Mouse (Mus musculus): ENCODE data around the gene Mtnr1b. TPM values are rescaled to one million over a fixed set of nuclear protein-coding genes. Genes with fewer than 3 reads are reported as not detected.

The Mtnr1b gene
- total RNA-seq, 4 experiments from 2014 or later = not detected

DNA sequence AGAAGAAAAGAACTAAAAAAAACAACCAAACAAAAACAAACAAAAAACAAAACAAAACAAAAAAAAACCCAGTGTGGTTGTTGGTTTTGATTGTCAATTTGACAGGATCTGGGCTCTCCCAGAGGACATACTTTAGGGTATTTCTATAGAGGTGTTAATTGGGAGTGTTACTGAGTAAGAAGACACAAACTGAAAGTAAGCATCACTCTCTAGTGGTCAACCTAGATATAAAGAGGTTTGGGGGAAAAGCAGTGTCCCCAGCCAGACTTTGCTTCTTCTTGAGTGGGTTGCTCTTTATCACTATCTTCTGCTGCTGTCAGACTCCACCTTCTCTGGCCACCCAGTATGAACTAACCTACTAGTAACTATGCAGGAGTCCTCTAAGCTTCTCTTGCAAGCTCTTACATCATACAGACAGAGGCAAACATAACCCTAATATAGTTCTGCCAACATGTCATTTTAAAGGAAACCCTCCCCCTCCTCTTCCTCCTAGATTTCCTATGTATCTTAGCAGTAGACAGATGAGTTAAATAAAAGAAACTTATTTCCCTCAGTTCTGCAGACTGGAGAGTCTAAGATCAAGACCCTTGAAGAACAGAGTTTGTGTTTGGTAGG, 71.8 kb downstream of the Mtnr1b start:
- no peak for DNase-seq (ENCODE audit: low spot score in 2 of 2)

DNA sequence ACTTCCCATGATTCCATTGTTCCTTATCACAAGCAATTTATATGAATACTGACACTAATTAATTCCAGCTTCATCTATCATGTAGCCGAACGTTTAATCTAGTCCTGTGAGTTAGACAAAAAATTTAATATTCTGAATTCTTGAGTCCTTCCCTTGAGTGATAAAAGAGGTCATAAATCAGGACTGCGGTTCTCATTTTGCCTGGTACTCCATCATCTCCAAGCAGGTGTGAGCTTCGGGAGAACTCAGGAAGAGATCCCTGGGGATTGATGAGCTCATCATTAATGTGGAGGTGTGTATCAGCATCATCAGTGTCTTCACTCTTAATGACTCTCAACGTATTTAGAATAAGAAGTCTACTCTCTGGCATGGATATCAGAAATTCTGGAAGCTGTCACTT, 74.0 kb downstream of the Mtnr1b start:
- DNase-seq (ENCODE audit: low spot score in 2 of 2) = no peak

DNA sequence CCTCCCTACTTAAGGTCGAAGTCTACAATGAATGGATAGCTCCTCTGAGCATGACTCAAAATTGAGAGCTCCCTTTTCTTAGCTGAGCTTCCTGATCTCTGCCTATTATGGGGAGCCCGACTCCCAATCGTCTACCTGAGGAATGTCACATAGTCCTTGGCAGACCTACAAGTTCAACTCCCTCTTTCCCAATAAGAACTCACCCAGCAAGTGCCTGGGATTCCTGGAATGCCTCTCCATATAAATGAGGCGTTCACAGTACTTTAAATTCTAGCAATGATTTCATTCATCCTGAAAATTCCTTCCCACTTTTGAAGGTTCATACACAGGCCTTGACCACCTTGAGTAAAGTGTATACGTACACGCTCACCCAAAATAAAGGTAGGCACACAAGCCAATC, 79.9 kb downstream of the Mtnr1b start:
- DNase-seq (ENCODE audit: low spot score in 2 of 2) = no peak

DNA sequence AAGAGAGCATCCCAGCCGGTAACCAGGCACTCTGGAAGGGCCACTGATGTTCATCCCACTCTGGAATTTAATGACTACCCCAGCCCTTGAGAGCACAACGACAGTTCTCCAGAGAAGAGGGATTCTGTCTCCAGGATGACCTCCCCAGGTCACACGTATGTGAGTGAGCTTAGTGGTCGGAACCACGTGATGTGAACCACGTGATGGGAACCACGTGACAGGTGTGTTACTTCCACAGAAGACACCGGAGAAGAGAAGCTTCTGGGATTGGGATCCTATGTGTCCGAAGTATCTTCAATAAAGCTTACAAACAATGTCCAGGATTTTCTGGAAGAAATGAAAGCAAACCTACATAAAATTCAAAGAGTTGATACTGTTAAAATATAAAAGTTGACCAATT, 82.3 kb downstream of the Mtnr1b start:
- DNase-seq (ENCODE audit: low spot score in 2 of 2) = no peak

DNA sequence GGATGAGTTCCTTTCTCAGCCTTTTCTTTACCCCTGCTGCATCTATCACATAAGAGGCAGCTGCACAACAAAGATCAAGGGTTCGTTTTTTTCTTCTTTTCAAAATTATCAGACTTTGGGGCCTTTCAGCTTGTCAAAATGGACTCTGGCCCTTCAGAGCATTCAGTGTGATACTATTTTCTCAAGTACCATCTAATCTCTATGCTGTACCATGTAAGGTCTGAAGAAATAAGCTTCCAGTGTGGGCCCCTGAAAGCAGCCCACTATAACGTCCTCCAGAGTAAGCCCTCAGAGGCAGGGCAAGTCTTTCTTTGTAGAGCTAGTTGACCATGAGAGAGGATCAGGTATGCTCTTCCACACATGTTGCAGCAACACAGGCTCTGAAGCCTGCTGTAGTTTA, 87.7 kb downstream of the Mtnr1b start:
- no peak for DNase-seq (ENCODE audit: low spot score in 2 of 2)

DNA sequence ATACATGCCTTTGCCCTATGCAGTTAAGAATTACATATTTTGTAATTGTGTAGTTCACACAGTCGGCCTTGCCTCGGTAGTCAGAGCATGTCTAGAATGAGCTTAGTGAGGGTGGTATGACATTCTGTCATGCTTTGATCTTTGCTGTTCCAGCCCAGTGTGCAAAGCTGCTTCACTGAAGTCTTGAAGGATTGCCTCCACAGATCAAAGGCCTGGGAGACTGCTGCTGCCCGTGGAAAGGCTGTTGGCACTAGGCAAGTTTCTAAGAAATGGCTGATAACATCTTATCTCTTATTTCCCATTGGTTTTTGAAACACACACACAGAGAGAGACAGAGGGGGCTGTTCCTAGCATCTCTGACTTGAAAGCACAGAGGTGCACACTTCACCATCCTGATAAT, 88.2 kb downstream of the Mtnr1b start:
- DNase-seq (ENCODE audit: low spot score in 2 of 2) = no peak

DNA sequence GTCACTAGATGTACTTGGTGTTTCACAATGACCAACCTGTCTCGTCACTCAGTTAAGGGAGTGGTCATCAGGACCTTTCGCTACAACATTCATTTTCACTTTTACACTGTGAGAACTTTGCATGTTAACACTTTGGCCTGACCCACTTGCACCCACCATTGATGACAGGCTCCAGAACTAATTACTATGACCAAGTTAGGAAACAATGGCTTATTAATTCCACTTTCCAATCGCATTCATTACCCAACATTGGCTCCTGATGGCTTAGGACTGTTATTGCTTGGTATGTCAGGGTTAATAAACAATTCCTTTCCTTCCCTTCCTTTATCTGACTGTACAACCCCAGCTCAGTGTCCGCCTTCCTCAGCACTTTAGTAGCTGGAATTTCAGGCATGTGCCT, 92.4 kb downstream of the Mtnr1b start:
- DNase-seq (ENCODE audit: low spot score in 2 of 2) = no peak

DNA sequence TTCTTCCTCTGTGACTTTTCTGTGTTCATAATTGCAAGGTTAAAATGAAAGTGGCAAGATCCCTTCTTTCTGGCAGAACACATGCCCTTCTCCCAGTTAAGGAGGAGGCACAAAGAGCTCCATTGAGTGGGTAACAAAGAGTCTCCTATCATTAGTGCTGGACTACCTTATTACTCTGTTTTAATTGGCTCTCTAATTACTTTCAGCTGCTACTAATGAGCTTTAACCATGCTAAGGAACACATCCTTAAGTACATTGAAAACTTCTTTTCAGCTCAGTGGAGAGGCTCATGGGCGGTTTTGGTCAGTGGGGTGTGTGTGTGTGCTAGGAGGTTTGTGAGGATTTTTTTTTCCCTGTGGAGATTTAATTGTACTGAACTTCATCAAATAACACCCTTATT, 99.4 kb downstream of the Mtnr1b start:
- no peak for DNase-seq (ENCODE audit: low spot score in 2 of 2)

Other genes with a start within 250 kb of the Mtnr1b start
- under 1 TPM in 1 of 4 experiments, not detected in 3; 0.09 TPM for gene Deup1, start 246.6 kb downstream of the Mtnr1b start, total RNA-seq (2022)
- gene Slc36a4, start 164.8 kb downstream of the Mtnr1b start, total RNA-seq (2022) = 1 to 10 TPM in 3 of 4 experiments, under 1 TPM in 1; 0.94 to 2.1 (median 1.7) TPM